Mouse (Mus musculus) megakaryocyte progenitor cell, adult 5-6 weeks (primary cell): ENCODE measurements around the gene Cntnap4. TPM values are rescaled to one million over a fixed set of nuclear protein-coding genes. Genes with fewer than 3 reads are reported as not detected.

Experiments
- ATAC-seq: replicated peaks from 2 replicates; pipeline ENCODE4 v1.8.0; 2016; ENCODE audit warnings: mild to moderate bottlenecking, moderate TSS enrichment, inconsistent platforms; ENCODE audit not compliant: poor library complexity
- total RNA-seq, 2 experiments: library from RNA; stranded (forward) in 1 of 2; stranded (reverse) in 1 of 2; fragments of 157-497, 149-512 nt in 1 of 2; fragments of 200-1000 nt in 1 of 2; gene quantifications; 2 replicates each; pipeline versions ENCODE4 v1.2.3 to v1.2.4; 2015 to 2017

Gene Cntnap4
- total RNA-seq, 2 experiments from 2014 or later = not detected

DNA sequence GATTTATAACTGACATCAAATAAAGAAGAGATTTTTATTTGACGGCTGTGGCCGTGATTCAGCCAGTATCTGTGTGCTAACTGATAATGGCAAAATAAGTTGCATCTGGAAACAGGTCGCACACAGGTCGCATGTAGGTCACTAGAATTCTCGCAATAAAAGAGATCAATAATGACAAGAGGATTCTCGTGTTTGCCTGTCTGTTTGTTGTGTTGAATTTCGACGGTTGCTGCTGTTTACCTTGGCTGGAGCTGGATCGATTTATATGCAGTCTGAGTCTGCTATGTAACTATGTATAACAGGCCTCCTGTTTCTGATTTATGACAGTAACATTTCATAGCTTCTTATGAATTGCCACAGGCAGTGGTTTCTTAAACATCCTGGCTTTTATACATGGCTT lies 155.1 kb downstream of the Cntnap4 start:
- ATAC-seq = no peak

DNA sequence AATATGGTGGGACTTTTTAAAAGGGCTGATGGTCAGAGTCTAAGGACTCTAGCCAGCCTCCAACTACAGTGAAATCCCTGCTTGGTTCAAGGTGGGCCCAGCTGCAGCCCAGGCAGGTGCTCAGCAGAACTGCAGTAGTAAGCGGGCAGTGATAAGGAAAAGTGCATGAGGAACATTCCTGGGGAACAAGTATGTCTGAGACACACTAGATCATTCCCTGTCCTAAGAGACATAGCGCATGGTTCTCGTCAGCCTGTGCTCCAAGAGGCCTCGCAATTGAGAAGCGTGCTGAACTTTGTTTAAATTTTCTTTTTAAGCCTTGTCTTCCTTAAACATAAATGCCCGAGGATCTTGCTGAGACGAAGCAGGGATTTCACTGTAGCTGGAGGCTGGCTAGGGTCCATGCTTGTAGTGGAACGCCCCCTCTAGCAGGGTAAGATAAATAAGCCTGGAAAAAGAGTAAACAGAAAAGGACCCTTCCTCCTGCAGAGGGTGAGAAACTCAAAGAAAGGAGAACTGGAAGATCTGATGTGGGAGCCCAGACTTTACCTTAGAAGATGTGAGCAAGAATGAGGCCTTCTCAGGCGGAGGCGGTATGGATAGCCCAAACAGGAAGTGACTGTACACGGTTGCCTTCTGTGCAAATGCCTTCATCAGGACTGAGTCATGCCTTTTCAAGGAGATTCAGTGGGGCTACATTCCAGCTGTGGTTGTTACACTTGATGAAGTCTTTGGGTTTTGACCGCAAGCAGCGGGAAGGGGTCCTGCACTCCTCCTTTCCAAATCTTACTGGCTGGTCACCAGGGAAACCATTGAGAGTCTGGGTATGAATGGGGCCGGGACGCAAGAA lies 161.0 kb downstream of the Cntnap4 start:
- ATAC-seq = no peak

DNA sequence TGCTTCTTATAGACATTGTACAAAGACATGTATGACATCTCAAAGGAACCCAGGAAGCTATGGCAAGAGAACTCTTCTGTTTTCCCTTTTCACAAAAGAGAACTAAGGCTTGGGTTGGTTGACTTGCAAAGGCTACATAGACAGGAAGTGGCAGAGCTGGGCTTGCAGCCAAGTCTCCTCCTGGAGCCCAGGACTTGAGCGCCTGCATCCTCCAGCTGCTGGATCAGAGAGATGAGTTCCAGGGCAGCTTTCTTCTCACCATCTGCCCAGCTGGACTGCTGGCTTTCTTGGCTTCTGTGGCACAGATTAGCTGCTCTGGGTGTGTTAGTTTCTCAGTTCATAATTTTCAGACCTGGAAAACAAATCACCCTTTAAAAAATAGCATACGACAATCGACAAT lies 165.7 kb downstream of the Cntnap4 start:
- ATAC-seq = no peak

DNA sequence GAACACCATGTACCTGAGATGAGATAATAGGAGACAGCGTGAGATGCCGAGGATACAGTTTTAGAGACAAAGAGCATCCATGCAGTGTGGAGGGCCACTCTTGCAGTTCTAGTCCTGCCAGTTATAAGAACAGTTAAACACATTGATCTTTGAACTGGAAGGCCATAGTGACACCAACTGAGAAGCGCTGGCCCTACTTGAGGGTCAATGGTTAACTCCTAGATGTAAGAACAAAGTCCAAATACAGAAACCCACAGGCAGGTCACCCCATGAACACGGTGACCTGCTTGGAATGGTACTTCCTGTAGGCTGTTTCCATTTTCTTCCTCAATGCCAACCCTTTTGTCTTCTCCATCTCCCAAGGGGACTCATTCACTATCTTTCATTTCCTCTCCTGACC lies 173.5 kb downstream of the Cntnap4 start:
- no peak for ATAC-seq

DNA sequence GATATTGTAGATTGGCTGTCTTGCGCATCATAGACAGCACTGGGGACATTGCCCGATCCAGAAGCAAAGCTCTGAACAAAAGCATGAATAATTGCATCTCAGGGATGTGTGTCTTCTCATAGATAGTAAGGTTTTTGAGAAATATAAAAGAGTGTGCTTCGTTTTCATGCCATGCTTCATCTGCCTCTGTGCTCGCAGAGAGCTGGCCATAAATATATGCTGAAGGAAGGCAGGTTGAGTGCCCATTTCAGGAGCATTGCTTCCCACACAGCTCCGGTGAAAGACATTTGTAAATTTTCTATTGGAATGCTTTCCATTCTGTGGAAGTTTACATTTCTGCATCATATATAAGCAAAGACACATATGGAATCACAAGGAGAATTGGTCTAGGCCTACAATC lies 177.5 kb downstream of the Cntnap4 start:
- ATAC-seq = no peak

DNA sequence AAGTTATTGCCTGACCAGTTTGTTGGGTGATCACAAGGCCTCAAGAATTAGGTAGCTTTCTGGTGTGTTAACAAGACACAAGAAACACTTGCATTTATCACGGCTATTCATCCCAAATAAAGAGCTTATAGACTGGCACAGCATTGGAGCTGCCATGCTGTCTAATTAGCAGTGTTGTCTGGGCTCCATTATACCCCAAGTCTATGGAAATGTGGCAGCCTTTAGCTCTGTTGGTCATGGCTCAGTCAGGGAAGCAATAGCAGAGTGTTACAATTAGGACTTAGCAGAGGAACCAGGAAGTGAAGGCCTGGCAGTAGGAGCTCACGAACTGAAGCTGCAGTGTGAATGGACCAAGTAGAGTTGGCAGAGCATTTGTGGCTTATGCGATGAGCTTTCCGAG lies 185.3 kb downstream of the Cntnap4 start:
- ATAC-seq = no peak

DNA sequence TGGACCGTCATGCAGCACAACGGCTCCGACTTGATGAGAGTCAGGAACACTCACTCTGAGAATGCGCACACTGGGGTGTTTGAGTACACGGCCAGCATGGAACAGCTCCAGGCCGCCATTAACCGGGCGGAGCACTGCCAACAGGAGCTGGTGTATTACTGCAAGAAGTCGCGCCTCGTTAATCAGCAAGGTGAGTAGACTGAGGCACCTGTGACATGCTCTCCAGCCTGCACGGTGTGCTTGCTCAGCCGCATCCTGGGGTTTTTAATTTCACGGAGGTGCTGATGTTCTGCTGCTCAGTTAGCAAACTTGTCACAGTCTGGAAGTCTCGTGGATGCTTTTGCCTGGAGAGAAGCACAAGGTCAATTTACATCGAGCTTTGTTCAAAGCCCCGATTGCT lies 233.2 kb downstream of the Cntnap4 start:
- ATAC-seq = no peak

DNA sequence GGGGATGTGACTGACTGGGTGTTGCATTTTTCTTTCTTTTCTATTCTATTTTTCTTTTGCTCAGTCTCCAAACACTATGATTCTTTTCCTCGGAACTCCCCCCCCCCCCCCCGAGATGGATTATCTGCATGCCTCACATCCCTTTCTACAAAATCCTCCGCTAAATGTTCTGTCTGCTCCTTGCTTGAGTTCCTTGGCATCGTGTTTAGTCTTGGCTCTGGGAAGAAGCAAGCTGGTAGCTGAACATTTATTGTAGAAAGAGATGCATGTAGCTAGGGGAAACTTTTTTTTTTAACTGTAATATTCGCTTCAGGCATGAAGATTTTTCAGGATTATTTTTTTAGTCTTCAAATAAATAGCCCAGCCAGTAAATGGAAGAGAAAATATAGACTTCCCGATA lies 239.5 kb downstream of the Cntnap4 start:
- ATAC-seq = no peak

DNA sequence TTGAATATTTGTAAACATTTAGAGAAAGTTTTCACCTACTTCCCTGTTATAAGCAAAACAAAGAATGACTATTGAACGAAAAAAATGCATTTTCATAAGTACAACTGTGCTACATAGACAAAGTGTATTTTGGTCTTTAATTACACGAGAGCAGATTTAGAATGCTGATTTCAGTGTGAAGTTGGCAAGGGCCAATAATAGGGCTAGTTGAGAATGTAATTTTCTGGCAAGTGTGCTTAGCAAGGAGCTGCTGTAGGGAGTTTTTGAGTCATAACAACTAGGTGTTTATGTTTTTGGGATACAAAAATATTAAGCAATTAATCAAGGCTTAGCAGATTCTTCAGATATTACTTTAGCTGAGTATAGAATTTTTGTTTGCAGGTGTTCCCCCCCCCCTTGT lies 271.2 kb downstream of the Cntnap4 start:
- ATAC-seq = no peak

DNA sequence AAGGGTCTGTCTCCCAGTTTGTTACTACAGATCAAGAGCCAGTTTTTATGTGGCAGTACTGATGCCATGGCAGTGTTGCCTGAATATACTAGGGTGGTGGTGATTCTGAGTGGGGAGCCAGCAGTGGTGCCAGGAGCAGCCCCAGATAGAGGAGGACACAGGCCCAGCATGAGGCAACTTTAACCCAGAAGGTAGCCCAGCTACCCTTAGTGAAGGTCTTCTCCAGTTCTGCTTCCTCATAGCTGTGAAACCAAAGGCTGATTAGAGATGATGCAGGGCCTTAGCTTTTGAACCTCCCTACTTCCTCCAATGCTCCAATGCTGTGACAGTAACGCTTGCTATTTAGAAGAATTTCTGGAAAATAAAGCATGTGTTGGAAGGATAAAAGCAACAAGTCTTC lies 279.7 kb downstream of the Cntnap4 start:
- ATAC-seq = peak; percentile 64

DNA sequence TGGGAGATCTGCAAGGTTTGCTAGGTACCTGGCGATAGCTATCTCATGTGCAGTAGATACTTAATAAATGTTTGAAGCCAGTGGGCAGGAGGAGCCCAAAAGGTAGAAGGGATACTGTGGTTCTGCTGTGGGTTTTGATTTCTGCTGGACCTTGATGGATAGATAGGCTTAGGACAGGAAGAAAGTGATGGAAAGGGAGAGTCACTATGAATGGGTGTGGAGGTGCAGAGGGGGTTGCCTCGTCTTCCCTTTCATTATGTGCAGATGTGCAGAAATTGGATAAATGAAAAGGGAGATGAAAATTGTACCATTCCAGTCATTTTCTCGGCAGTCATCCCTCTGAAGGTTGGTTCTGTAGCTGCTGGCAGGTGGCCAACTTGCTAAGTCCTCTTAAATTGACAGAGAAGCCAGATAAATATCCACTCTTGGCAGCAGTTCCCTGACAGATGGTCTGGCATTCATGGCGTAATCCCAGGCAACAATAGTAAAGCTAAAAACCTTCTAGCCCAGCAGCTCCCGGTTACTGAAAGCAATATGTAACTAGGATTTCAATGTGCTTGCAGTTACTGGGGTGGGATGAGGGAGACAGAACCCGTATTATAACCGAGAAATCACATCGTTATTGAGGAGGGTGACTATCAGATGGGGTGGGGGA lies 336.7 kb downstream of the Cntnap4 start:
- ATAC-seq = no peak

DNA sequence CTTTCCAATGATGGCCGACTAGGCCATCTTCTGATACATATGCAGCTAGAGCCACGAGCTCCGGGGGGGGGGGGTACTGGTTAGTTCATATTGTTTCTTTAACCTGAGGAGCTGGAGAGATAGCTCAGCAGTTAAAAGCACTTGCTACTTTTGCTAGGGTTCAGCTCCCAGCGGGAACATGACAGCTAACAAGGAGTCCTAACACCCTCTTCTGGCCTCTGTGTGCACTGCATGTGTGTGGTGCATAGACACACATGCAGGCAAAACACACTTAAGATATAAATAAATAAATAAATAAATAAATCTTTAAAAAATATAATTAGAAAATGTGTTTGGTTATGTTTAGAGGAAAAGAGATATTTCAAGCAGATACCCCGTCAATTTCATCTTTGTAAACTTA lies 339.7 kb downstream of the Cntnap4 start:
- ATAC-seq = no peak

DNA sequence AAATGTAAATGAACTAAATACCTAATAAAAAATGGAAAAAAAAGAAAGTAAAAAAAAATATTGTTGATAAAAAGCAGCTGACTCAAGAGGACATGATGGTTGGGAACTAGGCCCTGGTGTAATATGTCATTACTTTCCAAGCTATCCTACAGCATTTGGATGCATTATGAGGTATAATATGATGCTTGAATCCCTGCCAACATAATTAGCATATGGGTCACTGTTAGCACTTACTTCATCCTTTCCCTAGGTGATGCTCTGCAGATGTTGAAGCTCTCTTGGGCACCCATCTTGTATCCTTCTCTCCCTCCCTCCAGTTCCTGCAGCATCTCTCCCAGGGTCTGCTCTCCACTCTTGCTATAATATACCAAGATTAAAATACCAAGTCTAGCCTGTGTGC lies 341.6 kb downstream of the Cntnap4 start:
- no peak for ATAC-seq

DNA sequence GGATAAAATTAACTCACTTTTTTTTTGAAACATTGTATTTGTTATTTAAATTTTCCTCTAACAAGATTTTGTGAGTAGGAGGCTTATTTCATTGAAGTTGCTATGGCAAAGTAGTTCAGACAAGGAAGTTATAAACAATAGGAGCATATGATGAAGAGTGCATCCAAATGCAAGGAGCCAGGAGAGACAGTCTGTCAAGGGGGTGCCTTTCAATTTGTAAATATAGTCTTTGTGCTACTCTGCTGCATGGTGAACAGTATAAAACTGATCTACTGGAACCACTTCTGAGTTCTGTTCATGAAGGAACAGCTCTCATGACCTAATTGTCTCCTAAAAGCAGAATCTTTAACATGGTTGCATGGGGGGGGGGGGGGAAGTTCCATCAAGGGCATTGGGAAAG lies 352.3 kb downstream of the Cntnap4 start:
- no peak for ATAC-seq

DNA sequence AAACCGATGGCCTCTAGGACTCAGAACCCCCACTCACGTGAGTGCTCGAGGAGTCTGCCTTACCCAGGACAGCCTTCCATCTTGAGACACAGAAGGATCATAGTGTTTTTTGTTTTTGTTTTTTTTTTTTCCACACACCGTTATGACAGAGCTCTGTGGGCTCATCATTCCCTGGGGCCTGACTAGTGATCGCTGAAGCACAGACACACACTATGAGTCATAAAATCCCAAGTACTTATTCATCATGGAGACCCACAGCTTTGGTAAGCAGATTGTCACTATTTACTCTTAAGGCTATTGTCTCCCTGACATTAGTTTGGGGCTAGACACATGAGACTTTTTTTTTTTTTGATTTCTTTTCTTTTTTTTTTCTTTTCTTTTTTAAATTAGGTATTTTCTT lies 352.9 kb downstream of the Cntnap4 start:
- no peak for ATAC-seq
